Mouse (Mus musculus) thymus, adult 18-20 months (tissue): ENCODE results near the gene Tmem97.

Source experiments
- DNase-seq, 2 experiments: peaks; one replicate each; pipeline ENCODE4 v3.0.0; 2022; ENCODE audit warnings: mixed read lengths in 2 of 2

The Tmem97 gene

GRCm38 (mm10) chr11:78512025-78512957 is 38.3 kb downstream of the Tmem97 start, which contains the start of the genes Tmem199 and Poldip2:
Tmem199 (minus strand) TSS chr11:78512172.
Poldip2 (plus strand) TSS chr11:78512193.
- DNase-seq = peak; percentile 81 to 84

- DNase-seq = no peak
Observed at GRCm38 (mm10) chr11:78509148-78509547, 41.4 kb downstream of the Tmem97 start.

- no peak for DNase-seq
Observed at GRCm38 (mm10) chr11:78505430-78505829, 45.1 kb downstream of the Tmem97 start.

- no peak for DNase-seq
Observed at GRCm38 (mm10) chr11:78502909-78503650, 47.5 kb downstream of the Tmem97 start, which contains the start of gene Sebox. Sebox (plus strand) TSS chr11:78503447.

- DNase-seq = no peak
Observed at GRCm38 (mm10) chr11:78501529-78501928, 49.0 kb downstream of the Tmem97 start.

GRCm38 (mm10) chr11:78500623-78501202 is 49.9 kb downstream of the Tmem97 start:
- no peak for DNase-seq

- no peak for DNase-seq
Observed at GRCm38 (mm10) chr11:78499543-78499942, 51.0 kb downstream of the Tmem97 start.

- DNase-seq = no peak
Observed at GRCm38 (mm10) chr11:78499004-78499403, 51.6 kb downstream of the Tmem97 start, which contains the start of gene Vtn. Vtn (plus strand) TSS chr11:78499091.

GRCm38 (mm10) chr11:78497544-78498522 is 52.7 kb downstream of the Tmem97 start, which contains the start of gene Sarm1:
Sarm1 (minus strand) TSS chr11:78497754.
- peak; percentile 94 to 96 for DNase-seq

GRCm38 (mm10) chr11:78497071-78497541 is 53.5 kb downstream of the Tmem97 start:
- peak; percentile 20 to 29 for DNase-seq

- no peak for DNase-seq
Observed at GRCm38 (mm10) chr11:78495904-78496303, 54.7 kb downstream of the Tmem97 start.
